Mouse (Mus musculus) liver, postnatal 0 days (tissue): ENCODE measurements around the gene Rarg.

Experiments used
- CTCF ChIP-seq: sonication (generic); IDR thresholded peaks from 2 replicates; pipeline ENCODE4 v1.5.1; 2016; ENCODE audit warnings: antibody characterized with exemption, low read depth
- EP300 ChIP-seq: IDR thresholded peaks from 2 replicates; pipeline ENCODE4 v1.6.1; 2016; ENCODE audit warnings: antibody characterized with exemption, low read depth, mild to moderate bottlenecking

DNA sequence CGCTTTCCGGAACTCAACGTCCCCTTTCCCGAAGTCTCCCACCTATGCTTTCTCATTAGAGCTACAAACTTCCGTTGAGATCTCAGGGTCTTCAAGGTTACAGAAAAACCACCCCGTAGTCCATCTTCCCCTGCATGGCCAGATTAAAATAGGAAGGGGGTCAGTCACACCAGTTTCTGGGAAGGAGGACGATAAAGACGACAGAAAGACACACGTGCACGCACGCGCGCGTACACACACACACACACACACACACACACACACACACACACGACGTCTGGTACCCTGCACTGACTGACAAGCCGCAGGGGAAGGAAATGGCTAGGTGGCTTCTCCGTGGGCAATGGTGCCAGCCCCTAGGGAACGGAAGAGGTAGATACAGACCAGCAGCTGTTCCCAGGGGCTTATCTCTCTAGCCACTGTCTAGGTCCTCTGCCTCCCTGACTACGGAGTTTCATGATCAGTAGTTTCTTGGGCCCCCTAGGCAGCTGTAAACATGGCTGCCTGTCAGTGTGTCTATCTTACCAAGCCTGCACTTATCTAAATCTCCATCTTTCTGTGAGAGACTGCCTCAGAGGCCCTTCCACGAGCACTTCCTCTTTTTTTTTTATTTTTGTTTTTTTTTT is 32.2 kb downstream of the Rarg start:
- TF ChIP-seq CTCF: no peak
- peak; percentile 36; the same call in 1 of the 2 replicates for TF ChIP-seq EP300
